Mouse (Mus musculus): ENCODE results near the gene Cadm3. TPM values are rescaled to one million over a fixed set of nuclear protein-coding genes. Genes with fewer than 3 reads are reported as not detected.
A peak's percentile ranks its signal among the peaks of the same experiment; 100 is the strongest.

Gene Cadm3
- polyA plus RNA-seq (2014; fragmentation: Nextera tagmentation; extraction: Ambion mirVana): 4.1 and 4.9 TPM in 2 replicates

DNA sequence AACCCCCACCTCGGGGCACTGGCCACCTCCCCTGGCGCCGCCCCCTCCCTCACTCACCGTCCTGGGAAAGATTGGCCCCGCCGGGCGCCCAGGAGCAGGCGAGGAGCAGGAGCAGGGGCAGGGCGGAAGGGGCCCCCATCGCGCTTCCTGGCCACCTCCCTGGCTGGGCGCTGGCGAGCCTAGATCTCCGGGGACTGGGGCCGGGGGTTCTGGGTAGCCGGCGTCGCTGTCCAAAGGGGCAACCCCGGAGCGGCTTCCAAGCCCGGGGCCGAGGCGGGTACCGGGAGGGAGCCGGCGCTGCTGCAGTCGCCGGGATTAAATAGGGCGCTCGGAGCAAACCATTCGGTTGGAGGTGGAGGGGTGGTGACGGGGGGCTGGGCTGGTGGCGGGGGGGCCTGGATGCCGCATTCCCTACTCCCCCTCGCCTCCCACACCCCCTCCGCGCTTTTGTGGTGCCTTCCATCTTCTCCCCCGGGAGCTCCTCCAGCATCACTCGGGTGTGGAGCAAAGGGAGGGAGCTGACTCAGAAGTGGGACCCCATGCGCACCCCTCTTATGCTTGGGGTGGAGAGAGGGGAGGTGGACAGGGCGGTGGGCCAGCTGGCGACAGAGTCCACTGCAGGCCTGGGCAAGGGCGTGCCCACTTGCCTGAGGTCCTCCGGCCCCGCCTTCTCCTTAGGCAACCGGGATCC, at the start of gene Cadm3:
TSS of gene Cadm3 (minus strand) at position 340 of the 691 bp plus-strand sequence.
- H3K27me3 ChIP-seq (ENCODE audit: insufficient read depth, low read length): peaks cover 24% of the 10 kb centered on the region
- DNase-seq: peak; percentile 42
- H3K4me1 ChIP-seq (ENCODE audit: insufficient read depth): 0 out of 2 replicates have a peak, but pooled peaks cover 3% of the 10 kb centered on the region
- H3K9me3 ChIP-seq (ENCODE audit: low read depth, low read length): no peaks in the 10 kb centered on the region
- ATAC-seq (ENCODE audit: insufficient read depth): peak; percentile 80
- H3K4me3 ChIP-seq (ENCODE audit: low read depth, low read length): peak within 1 kb of the TSS; percentile 50
- under 1% methylated on average over 45 of the region's 46 CpGs for WGBS
- no peak within 1 kb of the TSS for H3K27ac ChIP-seq (ENCODE audit: low read depth)
- peak within 1 kb of the TSS; percentile 90 for H3K4me2 ChIP-seq
- no peak for TF ChIP-seq CTCF (IDR thresholded peaks at IDR 0.05; ENCODE audit: low read depth)
- no peaks in the 10 kb centered on the region for H3K36me3 ChIP-seq (ENCODE audit: insufficient read depth)
- H3K9ac ChIP-seq: peak within 1 kb of the TSS; percentile 38

DNA sequence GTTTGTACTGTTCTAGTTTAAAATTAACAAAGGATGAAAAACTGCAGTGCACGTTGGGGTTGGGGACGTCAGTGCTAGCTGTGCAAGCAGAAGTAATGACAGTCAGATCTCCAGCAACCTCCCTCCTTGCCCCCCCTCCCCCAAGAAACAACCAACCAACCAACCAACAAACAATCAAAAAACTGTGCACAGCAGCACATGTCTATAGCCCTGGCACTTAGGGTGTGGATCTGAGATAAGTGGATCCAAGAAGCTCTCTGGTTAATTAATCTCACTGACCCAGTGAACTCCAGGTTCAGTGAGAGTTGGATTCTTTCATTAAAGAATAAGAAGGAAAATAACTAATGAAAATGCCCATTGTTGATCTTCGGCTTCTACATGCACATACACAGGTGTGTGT, 47.1 kb upstream of the Cadm3 start:
- no peaks in the 10 kb centered on the region for H3K4me1 ChIP-seq (ENCODE audit: insufficient read depth)
- H3K4me2 ChIP-seq: no peak overlapping the region
- H3K9me3 ChIP-seq (ENCODE audit: low read depth, low read length): no peaks in the 10 kb centered on the region
- no peak overlapping the region for H3K9ac ChIP-seq
- H3K36me3 ChIP-seq (ENCODE audit: insufficient read depth): no peaks in the 10 kb centered on the region
- 76% methylated on average over 3 of the region's 3 CpGs for WGBS
- no peaks in the 10 kb centered on the region for H3K27me3 ChIP-seq (ENCODE audit: insufficient read depth, low read length)
- no peak for TF ChIP-seq CTCF (IDR thresholded peaks at IDR 0.05; ENCODE audit: low read depth)
- no peak overlapping the region for H3K27ac ChIP-seq (ENCODE audit: low read depth)
- no peak overlapping the region for H3K4me3 ChIP-seq (ENCODE audit: low read depth, low read length)
- no peak for DNase-seq
- no peak for ATAC-seq (ENCODE audit: insufficient read depth)

DNA sequence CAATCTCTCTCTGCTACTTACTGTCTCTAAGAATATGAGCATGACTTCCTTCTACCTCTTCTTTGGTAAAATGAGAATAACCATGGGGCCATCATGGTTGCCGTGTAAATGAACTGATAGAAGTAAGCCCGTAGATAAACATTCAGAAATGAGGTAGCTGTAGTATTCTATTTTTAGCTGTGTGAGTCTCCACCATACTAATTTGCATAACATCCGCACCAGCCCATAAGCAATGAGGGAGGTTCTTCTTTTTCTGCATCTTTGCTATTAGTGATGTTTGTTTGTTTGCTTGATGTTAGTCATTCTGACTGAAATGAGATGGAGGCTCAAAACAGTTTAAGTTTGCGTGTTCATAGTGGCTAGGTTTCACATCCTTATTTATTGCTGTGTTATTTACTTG, 44.4 kb upstream of the Cadm3 start:
- TF ChIP-seq CTCF (IDR thresholded peaks at IDR 0.05; ENCODE audit: low read depth): no peak
- 79% methylated on average over 4 of the region's 4 CpGs for WGBS
- Histone ChIP-seq H3K27me3 (ENCODE audit: insufficient read depth, low read length) (no peaks in the 10 kb centered on the region), H3K9ac (no peak overlapping the region), H3K36me3 (ENCODE audit: insufficient read depth) (no peaks in the 10 kb centered on the region), H3K4me1 (ENCODE audit: insufficient read depth) (no peaks in the 10 kb centered on the region), H3K9me3 (ENCODE audit: low read depth, low read length) (no peaks in the 10 kb centered on the region), H3K4me2 (no peak overlapping the region), H3K4me3 (ENCODE audit: low read depth, low read length) (no peak overlapping the region), H3K27ac (ENCODE audit: low read depth) (no peak overlapping the region)
- DNase-seq (no peak), ATAC-seq (ENCODE audit: insufficient read depth) (no peak)

DNA sequence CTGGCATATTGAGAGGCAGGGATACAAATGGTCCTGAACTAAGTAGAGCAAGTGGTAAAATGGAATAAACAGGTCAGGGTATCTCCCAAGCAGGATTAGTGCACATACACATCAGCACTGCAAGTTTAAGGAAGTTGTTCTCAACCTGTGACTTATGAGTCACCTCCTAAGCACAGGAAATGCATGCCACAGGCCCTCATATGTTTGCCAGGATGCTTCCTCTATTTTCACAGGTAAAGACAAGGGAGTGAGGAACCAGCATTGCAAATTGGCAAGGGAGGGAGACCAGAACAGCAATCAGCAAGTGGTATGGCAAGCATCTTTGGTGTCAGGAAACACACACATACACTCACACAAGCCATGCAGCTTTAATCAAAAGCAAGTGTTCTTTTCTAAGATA, 41.6 kb upstream of the Cadm3 start:
- H3K36me3 ChIP-seq (ENCODE audit: insufficient read depth): no peaks in the 10 kb centered on the region
- no peak for ATAC-seq (ENCODE audit: insufficient read depth)
- H3K9ac ChIP-seq: no peak overlapping the region
- no peak overlapping the region for H3K27ac ChIP-seq (ENCODE audit: low read depth)
- H3K9me3 ChIP-seq (ENCODE audit: low read depth, low read length): no peaks in the 10 kb centered on the region
- no peaks in the 10 kb centered on the region for H3K27me3 ChIP-seq (ENCODE audit: insufficient read depth, low read length)
- DNase-seq: no peak
- no peak overlapping the region for H3K4me2 ChIP-seq
- H3K4me1 ChIP-seq (ENCODE audit: insufficient read depth): no peaks in the 10 kb centered on the region
- no peak overlapping the region for H3K4me3 ChIP-seq (ENCODE audit: low read depth, low read length)
- TF ChIP-seq CTCF (IDR thresholded peaks at IDR 0.05; ENCODE audit: low read depth): no peak

DNA sequence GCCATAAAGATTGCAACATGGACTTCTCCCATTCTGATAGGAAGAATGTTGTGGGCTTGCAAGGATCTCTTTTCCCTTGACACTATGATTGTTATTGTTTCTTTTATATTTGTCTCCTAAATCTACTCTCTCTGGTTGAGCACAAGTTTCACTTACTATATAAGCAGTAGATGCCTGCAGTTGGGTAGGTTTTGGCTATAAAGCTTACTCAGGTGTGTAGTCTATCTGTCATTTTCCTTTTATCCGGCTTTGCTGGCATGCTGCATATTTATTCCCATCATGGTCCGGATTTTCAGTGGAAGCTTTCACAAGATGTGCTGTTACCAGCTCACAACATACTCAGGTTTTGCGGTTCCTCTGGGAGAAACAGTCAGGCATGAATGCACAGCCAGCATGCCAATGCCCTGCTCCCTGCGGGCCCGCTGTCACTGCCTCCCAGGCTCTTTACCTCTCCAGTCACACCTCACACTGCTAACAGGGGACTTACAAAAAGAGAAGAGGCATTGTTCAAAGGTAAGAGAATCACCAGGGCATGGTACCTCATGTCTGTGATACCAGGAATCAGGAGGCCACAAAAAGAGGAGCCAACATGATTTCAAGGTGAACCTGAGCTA, 37.3 kb upstream of the Cadm3 start:
- no peak for TF ChIP-seq CTCF (IDR thresholded peaks at IDR 0.05; ENCODE audit: low read depth)
- Histone ChIP-seq H3K27ac (ENCODE audit: low read depth) (no peak overlapping the region), H3K27me3 (ENCODE audit: insufficient read depth, low read length) (no peaks in the 10 kb centered on the region), H3K9me3 (ENCODE audit: low read depth, low read length) (no peaks in the 10 kb centered on the region), H3K9ac (no peak overlapping the region), H3K36me3 (ENCODE audit: insufficient read depth) (no peaks in the 10 kb centered on the region), H3K4me3 (ENCODE audit: low read depth, low read length) (no peak overlapping the region), H3K4me2 (no peak overlapping the region), H3K4me1 (ENCODE audit: insufficient read depth) (no peaks in the 10 kb centered on the region)
- DNase-seq (no peak), ATAC-seq (ENCODE audit: insufficient read depth) (no peak)
- 75% methylated on average over 5 of the region's 5 CpGs for WGBS

DNA sequence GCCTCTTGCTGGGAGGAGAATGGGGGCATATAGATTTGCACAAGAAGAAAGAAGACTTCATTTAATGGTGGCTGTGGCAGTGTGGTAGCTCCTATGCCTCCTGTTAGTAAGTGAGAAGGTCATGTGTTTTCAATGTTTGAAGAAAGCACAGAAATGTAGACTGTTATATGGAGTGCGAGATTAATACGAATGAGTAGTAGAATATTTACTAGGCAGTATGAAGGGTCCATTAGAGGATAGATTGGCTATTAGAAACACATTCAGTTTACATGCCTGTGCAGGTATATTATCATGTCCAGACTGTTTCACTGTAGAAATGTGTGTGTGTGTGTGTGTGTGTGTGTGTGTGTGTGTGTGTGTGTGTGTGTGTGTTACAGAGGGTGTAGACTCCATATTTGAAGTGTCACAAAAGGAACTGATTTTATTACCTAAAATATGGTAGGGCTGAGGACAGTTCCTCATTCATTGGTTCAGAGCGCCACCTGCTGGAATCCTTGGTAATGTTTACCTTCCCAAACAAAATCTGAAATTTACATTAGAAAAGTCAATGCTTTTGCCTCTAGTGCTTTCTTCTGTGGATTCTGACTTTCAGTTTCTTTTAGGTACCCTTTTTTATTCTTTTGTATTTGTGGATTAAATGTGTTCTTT, 31.0 kb upstream of the Cadm3 start:
- Histone ChIP-seq H3K4me1 (ENCODE audit: insufficient read depth) (no peaks in the 10 kb centered on the region), H3K4me2 (no peak overlapping the region), H3K4me3 (ENCODE audit: low read depth, low read length) (no peak overlapping the region), H3K36me3 (ENCODE audit: insufficient read depth) (no peaks in the 10 kb centered on the region), H3K9ac (no peak overlapping the region), H3K27ac (ENCODE audit: low read depth) (no peak overlapping the region), H3K9me3 (ENCODE audit: low read depth, low read length) (no peaks in the 10 kb centered on the region), H3K27me3 (ENCODE audit: insufficient read depth, low read length) (no peaks in the 10 kb centered on the region)
- WGBS: 22% methylated on average over 3 of the region's 3 CpGs
- TF ChIP-seq CTCF (IDR thresholded peaks at IDR 0.05; ENCODE audit: low read depth): peak; percentile 72
- DNase-seq (peak; percentile 90), ATAC-seq (ENCODE audit: insufficient read depth) (peak; percentile 68; the same call in 1 of the 2 replicates)

DNA sequence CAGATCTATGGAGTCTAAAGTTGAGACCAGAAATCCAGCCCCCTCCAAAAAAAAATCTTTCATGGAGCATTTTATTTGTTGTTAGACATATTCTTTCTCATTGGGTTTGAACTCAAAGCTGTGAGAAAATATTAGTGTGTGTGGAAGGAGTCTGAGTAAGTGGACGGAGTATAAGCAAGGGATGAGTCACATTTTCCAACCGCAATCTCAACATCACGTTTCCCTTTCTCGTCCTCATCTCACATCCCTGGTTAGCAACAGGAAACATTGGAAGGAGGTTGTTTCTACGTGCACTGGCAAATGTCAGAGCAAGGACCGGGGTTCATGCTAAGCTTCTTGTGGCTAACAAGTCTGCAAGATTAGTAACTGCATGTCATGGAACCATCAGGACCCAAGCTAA, 24.3 kb upstream of the Cadm3 start:
- Histone ChIP-seq H3K27me3 (ENCODE audit: insufficient read depth, low read length) (no peaks in the 10 kb centered on the region), H3K9ac (no peak overlapping the region), H3K36me3 (ENCODE audit: insufficient read depth) (no peaks in the 10 kb centered on the region), H3K4me2 (no peak overlapping the region), H3K27ac (ENCODE audit: low read depth) (no peak overlapping the region), H3K4me3 (ENCODE audit: low read depth, low read length) (no peak overlapping the region), H3K4me1 (ENCODE audit: insufficient read depth) (no peaks in the 10 kb centered on the region), H3K9me3 (ENCODE audit: low read depth, low read length) (no peaks in the 10 kb centered on the region)
- TF ChIP-seq CTCF (IDR thresholded peaks at IDR 0.05; ENCODE audit: low read depth): no peak
- ATAC-seq (ENCODE audit: insufficient read depth) (no peak), DNase-seq (no peak)
- 70% methylated on average over 6 of the region's 6 CpGs for WGBS

Measured in lung, embryonic 14.5 days (tissue).